Mouse (Mus musculus) neural tube, embryonic 10.5 days (tissue): Measurements from ENCODE around the gene Cnst.

ENCODE experiments used
- DNase-seq: peaks from one replicate; pipeline ENCODE4 v3.0.0-alpha.2; 2017; ENCODE audit warnings: low spot score; ENCODE audit errors: extremely low spot score

Cnst gene

DNA sequence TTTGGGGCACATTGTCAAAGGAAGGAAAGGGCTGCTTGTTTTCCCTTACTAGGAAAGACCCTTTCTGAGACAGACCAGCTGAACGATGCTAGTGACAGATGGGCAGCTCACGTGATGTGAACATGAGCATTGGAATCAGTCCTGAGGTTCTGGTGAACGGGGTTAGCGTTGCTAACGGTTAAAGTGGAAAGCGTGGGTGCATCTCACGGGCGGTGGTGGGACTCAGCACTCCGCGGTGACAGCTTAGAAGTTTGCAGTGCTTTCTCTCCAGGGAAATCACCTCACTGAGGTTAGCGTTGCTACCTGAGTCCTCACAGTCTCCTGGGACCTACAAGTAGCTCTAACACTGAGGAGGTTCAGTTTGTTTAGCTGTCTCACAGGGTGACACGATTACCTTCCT is 45.5 kb downstream of the Cnst start:
- DNase-seq = no peak

DNA sequence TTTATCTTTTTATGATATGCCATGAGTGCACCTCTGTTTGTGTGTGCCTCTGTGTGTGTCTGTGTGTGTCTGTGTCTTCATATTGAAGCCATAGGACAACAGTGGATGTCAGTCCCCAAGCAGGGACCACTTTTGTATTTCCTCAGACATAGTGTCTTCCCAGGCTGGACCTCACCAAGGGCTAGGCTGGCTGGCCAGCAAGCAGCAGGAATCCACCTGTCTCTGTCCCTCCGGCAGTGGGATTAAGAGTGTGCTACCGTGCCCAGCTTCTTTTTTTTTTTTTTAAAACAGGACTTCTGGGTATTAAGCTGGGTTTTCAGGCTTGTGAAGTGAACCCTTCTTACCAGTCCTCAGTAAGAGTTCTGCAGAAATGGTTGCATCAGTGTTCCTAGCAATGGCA is 46.0 kb downstream of the Cnst start:
- no peak for DNase-seq

DNA sequence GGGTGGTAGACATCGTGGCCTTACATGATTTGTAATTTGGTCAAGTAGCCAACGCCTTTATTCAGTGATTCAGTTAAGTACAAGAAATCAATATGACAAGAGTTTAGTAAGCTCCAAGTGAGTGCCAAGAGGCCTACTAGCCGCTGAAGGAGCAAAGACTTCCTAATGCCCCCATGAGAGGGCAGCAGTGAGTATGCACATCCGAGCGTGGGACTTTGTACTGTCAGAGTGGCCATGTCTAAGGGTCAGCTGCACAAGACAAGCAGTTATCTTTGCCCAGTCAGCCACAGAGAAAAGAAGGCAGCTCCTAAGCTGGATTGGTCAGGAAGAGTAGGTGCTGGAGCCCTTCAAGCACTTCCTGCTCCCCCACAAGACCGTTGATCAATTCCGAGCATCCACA is 46.8 kb downstream of the Cnst start:
- DNase-seq = no peak

DNA sequence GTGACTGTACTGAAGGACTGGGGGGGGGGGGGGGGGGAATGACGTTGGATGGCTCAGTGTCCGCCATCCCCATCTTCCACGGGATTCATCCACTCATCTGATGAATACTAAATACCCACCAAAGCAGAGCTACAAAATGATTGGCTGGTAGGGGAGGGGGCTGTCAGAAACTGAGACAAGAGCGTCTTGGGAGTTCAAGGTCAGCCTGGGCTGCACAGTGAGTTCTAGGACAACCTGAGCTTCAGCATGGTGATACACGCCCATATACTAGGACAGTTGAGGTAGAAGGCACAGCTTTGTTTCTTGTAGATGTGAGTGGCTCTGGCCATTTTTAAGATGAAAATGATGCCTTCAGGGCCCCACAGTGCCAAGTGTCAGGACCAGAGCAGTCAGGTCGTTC is 52.2 kb downstream of the Cnst start:
- no peak for DNase-seq

DNA sequence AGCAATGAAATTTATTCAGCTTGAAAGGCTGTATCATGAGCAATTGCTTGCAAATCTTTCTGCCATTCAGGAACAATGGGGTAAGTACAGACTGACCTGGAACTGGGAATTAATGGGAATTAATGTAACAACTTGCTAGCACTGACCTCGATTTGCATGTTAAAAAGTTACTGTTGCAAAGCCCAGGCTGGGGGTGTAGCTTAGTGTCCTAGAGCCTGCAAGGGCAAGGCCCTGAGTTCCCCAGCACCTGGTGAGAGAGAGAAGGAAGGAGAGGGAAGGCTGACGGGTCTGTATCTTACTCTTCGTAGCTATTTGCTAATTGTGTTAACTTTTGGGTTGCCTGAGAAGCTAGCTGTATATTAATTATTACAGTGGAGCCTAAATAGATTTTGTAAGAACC is 58.4 kb downstream of the Cnst start:
- DNase-seq = no peak

DNA sequence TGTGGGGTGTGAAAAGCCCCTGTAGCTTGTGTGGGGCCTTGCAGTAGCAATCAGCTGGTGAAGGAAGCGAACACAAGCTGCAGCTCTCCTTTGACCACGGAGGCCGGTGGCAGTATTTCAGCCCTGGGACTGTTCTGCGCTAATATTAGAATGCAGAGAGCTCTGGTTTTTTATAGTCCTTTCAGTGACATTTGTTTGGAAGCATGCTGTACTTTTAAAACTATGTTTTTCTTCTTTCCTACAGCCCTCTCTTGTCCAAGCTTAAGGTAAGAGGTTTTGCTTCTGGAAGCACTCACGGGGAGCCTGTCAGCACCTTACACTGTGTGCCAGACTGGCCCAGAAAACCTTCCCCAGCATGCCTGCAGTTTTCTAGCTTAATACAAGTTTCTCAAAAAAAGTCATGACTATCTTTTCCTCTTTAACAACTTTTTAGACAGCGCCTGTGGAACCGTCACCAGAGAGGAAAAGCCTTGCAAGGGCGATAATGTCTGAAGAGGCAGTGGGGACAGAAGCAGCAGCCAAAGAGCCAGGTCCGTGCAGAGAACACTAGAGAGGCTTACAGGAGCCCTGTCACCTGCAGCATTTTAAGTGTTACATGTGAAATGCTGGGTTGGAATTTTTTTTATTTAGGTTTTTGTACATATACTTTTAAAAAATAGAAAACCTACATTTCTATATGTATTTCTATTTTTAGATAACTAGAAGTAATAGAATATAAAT is 60.0 kb downstream of the Cnst start:
- no peak for DNase-seq

DNA sequence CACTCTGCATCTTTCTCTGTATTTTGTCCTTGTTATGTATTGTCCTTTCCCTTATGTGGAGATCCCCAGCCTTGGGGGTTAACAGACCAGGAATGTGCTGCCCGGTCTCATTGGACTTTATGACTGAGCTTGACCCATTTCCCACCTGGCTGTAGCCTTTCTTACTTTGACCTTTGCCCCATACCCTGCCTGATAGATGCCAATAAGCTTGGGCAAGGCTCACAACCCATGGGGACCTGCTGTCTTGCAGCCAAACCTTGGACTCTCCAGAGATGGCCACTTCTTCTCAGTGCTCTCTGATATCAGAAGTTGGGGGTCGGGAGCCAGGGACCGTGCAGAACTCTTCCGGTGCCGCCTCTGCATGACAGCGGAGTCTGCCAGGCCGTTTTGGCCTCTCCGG is 62.4 kb downstream of the Cnst start:
- no peak for DNase-seq

DNA sequence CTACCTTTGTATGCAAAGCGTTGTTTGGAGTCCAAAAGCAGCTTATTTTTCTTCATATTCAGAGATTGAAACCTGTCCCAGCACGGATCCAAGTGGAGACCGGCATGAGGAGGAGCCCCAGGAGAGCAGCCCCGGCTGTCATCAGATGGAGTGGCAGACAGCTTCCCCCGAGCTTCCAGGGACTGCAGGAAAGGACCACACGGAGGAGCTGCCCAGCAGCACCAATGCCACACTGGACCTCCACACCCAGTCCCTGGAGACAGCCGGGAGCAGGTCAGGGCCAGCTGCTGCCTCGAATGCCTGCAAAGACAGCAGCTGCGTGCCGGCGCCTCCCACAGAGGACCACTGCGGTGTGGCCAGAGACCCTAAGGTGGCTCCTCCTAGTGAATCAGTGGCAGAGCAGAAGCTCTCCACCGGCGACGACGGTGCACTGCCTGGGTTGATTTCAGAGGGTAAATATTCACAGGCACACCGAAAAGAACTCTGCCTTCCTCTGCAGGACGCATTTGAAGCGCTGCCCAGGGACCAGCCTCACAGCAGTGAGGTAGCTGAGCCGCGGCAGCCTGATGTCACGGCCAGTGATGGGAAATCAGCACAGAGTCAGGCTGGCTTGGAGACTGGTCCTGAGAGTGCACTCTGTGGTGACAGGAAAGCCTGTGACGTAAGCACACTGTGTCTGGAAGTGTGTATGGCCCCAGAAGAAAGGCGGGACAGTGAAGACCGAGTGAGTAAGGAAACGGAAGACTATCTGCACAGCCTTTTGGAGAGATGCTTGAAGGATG is 63.7 kb downstream of the Cnst start:
- no peak for DNase-seq

DNA sequence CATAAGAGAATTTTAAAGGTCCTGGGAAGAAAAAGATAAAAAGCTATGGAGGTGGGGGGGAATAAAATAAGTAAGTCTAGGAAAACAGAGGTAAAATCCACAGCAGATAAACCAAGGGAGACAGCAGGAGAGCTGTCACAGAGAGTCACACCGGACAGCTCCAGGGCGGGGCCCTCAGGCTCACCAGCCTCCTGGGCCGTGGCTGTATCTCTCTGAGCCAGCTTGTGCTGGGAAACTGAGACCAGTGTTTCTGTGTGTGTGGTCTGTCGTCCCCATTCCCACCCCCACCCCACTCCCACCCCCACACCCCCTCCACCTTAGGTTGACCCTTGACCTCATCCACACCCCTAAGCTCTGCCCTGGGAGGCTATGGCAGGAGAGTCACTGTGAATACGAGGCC is 65.0 kb downstream of the Cnst start:
- DNase-seq = no peak

DNA sequence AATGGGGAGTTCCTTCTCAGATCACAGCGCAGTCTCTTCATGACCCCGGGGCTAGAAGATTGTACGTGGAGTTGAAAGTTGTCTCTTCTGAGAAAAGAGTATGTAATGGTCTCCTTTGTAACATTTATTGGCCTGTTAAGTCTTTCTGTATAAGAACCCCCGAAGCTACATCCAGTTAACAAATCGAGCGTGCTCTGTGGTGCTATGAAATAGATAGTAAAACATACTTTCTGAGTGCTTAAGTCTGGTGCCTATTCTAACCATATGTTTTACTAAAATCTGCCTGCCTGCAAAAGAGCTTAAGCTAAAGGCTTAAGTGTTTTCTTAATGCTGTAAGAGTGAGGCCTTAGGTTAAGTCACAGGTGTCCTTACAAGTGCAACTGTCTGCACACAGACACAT is 66.2 kb downstream of the Cnst start:
- DNase-seq = no peak

DNA sequence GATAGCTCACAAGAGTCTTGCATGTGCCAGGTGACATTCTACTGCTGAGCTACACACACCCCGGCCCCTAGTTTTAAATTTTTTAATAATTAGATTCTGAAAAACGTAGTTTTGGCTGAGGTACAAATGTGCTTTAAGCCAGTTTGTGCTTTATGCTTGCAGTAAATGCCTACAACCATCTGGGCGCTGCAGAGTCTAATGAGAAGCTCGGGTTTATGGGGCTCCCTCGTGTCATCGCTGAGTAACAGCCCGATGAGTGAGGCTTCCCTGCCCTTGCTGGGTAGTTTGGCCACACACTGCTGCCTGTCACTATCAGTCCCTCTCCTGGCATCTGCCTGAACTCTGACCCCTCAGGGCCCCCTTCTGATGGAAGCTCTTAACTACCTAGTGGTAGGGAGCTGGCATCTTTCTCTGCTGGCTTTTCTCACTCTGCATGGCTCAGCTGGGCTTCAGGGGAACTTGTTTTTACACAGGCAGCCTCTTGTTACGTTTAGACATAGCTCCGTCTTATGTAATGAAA is 66.9 kb downstream of the Cnst start:
- no peak for DNase-seq

DNA sequence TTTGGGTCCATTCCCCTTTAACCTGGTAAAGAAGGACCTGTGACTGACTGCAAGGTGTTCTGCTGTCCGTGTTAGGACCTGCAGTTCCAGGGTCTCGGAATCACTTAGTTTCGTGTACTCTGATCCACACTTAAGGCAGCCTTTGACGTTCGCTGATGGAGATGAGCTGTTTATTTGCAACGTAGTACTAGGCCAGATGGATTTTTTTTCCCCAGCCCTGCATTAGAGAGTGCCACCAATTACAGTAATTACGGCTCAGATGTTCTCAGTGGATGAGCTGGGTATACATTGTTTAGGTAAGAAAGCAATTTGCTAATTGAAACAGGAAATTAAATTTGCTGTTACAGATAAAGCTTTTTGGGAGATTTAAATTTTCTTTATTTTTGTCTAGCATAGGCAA is 71.3 kb downstream of the Cnst start:
- DNase-seq = no peak

DNA sequence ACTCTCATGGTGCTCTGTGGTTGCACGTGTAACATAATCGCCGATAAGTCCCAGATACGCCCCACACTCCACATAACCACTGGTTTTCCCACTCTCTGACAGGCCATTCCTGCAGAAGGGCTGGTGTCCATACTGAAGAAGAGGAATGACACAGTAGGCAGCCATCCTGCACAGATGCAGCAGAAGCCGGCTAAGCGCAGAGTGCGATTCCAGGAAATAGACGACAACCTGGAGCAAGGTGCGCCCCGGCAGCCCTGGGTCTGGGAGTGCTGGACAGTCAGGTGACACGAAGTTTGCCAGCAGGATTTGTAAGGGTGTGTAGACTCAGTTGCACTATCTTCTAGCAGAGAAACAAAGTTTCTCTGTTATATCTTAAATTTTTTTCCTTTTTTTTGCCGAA is 76.5 kb downstream of the Cnst start:
- DNase-seq = no peak

DNA sequence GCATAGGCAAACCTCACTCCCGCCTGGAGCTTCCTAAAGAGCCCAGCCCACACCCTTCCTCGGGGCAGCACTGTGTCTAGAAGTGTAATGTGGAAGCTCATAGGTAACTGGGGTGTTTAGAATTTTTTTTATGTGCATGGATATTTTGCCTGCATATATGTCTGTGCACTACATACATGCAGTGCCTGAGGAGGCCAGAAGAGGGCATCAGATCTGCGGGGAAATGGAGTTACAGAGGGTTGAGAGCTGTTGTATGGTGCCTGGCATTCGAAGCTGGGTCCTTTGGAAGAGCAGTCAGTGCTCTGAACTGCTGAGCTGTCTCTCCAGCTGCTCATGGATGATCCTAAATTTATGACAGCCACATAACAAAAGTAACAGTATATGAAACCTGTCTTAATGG is 77.5 kb downstream of the Cnst start:
- peak; percentile 40 for DNase-seq

DNA sequence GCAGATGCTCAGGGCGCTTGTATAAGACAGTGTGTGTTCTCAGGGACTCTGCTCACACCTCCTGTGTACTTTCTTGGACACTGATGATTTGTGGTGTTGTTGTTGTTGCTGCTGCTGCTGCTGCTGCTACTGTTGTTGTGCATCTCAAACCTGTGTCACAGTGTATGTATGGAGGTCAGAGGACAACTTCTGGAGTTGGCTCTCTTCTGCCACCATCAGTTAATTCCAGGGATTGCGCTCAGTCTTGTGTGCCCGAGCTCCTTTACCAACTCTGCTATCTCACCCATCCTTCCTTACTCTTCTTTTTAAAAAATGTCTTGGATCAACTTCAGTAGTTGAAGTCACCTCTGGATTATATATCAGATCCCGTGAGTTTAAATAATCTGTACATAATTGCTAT is 78.2 kb downstream of the Cnst start:
- peak; percentile 39 for DNase-seq

DNA sequence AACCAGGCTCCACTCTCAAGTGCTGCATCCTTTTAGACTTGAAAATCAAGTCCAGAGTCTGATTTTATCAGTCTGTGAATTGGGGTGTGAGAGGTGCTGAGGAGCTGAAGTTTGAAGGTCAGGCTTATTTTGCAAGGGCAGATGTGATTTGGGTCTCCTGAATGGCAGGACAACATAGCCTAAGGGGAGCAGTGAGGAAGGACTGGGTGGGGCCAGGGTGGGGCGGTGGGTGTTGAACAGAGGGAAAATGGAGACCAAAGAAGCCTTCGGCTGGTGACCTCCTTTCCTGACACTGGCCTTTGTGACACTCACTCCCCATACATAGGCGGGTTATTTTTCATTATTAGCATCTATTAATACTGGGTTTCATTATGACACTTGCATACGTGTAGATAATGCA is 81.7 kb downstream of the Cnst start:
- no peak for DNase-seq

DNA sequence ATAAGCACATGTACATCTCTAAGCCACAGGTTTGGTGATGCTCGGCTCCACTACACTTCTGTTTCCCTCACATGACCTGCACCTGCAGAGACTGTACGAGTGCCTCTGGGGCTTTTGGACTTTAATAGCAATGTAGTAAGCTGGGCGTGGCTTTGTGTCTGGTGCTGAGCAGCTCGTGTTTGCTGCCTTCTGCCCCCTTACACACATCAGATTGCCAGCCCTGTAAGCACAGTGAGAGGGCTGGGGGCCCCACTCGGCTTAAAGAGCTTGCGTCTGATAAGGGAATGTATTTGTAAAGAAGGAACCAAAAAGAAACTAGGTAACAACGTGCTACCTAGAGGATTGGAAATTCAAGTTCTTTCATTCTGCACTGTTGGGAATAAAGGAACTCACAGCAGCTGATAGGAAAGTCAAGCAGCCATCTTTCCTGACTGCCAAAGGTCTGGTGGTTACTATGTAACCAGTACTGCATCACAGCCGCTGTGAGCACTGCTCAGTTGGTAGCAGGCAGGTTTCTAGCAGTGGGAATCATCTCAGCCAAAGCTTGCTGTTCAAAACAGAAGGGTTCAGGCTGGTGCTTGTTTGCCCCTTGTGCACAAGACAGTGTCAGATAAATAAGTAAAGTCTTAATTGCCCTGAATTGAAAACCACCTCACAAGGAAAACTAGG is 82.4 kb downstream of the Cnst start:
- no peak for DNase-seq

DNA sequence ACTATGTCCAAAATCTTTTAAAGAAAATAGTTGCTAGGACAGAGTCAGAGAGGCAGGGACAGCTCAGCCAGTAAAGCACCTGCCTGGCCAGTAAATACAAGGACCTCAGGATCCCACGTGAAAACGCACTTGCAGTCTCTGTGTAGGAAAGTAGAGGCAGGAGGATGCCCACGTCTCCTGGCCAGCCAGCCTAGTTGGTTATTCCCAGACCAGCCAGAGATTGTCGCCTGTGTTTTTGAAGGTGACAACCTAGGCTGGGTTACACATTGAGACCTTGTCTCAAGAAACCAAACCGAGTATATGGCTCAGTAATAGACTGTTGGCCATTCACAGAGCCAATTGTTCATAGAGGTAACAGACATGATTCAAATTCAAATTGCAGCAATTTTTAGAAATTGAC is 83.1 kb downstream of the Cnst start:
- DNase-seq = no peak

DNA sequence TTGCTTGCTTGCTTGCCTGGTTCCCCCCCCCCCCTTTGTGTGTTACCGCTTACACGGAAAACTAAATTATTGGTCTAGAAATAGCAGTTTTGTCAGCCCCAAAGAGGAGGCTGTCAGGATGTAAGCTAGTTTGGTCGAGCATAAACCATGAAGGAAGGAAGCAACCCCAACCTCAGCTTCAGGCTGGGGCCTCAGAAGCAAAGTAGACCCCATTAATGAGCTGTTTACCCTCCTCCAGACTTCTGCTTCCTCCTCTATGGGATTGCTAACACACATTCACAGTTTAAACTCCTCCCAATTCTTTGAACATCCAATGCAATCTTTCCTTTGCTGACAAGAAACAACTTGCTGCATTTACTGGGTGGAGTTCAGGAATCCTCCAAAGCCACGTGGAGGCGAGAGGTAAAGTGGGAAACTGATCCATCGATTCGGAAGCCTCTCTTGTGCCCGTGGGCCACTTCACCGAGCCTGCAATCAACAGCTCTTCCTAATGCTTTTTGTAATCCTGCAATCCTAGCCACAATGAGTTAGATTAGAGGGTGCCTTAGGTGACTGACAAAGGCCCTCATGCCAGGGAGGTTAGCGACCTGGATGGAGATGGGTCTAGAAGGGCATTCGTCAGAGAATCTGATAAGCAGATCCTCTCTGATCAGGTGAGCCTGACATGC is 86.7 kb downstream of the Cnst start:
- no peak for DNase-seq

DNA sequence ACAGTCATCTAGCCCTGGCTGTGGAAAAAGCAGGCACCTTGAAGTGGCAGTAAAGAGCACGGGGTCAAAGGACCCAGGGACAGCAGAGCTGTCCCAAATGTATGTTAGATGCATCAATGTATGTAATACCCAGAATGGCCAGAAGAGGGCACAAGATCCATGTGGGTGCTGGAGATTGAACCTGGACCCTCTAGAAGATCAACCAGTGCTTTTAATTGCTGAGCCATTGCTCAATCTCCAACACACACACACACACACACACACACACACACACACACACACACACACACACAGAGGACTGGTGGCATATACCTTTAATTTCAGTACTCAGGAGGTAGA is 87.2 kb downstream of the Cnst start:
- peak; percentile 24 for DNase-seq

DNA sequence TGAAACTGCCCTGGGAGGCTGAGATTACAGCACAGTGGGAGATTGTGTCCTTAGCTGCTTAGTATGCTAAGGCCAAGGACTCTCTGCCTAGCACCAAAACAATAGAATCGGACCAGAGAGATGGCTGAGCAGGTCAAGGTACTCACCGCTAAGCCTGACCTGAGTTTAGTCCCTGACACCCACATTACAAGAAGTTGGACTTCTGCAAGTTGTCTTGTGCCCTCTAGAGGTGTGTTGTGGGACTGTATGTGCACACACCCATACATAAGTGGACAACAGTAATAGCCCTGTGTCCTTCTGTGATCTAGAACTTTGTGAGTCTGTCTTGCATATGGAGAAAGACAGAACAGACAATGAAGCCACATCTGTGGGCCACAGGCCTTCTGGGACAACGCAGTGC is 88.0 kb downstream of the Cnst start:
- DNase-seq = no peak

DNA sequence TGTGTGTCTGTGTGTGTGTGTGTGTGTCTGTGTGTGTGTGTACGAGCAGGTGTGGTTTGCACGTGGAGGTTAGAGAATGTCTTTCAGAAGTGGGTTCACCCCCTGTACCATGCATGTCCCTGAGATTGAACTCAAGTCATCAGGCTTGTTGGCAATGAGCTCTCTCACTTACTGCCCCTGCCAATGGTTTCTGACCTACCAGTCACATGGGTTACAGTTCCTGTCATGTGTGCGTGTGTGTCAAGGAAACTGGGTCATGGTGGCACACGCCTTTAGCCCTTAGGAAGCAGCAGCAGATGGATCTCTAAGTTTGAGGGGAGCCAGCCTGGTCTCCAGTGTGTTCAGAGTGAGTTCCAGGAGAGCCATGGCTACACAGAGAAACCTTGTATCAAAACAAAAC is 96.6 kb downstream of the Cnst start:
- no peak for DNase-seq
